Mouse (Mus musculus): ENCODE results near the gene Foxj2. TPM values are rescaled to one million over a fixed set of nuclear protein-coding genes. Genes with fewer than 3 reads are reported as not detected.
A peak's percentile ranks its signal among the peaks of the same experiment; 100 is the strongest.

Foxj2 gene
- 4.8 and 5.6 TPM in 2 replicates for polyA plus RNA-seq (2015; fragmentation: Nextera tagmentation; extraction: Ambion mirVana)

DNA sequence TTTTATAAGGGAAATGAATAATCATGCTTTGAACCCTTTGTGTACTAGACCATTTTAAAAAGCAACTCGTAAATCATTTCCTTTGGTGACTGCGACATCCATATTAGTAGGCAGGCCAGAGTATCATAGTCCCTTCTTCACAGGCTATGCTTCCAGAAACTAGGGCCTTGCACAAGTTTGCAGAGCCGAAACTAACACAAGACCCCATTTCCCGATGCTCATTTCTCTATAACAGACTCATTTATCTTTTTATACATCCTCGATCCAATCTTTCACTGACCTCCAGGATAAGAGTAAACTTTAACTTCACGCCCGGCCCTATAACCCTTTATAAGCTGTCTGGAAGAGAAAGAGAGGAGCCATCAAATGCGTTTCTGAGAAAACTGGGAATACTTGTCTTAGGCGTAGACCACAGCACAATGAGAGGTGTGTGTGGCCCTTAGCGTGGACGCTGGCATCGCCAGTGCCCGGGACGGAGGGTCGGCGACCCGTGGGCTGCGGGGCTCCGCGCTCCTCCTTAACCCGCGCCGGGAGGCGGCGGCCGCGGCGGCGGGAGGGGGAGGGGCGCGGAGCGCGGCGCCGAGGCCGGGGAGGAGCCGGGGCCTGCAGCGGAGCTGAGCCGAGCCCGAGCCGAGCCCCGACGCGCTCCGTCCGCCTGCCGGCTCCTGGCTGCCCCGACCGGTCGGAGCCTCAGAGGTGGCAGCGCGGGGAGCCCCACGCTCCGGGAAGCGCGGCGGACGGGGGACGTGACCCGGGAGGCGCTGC lies at the start of gene Foxj2:
TSS of gene Foxj2 (plus strand) at position 609 of the 765 bp plus-strand sequence.
- WGBS: 2% methylated on average over 47 of the region's 61 CpGs
- peak; percentile 84 for ATAC-seq (ENCODE audit: extremely low read depth, insufficient number of reproducible peaks, low FRiP score, low TSS enrichment)
- H3K4me2 ChIP-seq: peak within 1 kb of the TSS; percentile 84

DNA sequence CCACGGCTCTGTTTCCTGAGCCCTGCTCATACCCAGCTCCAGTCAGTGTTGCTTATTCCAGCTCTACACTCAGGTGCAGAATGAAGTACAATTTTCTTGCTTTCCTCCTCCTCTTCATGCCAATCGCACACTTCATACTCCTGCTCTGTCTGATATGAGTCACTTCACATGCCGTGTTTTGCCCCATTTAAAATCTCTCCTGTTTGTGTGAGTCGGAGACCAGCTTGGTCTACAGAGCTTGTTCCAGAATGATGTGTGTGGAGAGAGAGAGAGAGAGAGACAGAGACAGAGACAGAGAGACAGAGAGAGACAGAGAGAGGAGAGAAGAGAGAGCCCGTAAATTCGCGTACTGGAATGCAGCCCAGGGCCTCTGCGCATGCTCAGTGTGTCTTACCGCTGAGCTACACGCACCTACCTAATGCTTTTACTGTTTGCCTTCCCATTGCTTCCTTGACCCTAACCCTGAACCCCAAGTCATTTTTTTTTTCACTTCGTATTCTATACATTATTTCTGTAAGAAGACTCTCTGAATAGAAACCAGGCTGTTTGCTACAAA lies 48.9 kb upstream of the Foxj2 start:
- no peaks in the 10 kb centered on the region for H3K27me3 ChIP-seq (replicated peaks)
- ATAC-seq (ENCODE audit: extremely low read depth, insufficient number of reproducible peaks, low FRiP score, low TSS enrichment): no peak
- no peaks in the 10 kb centered on the region for H3K9me3 ChIP-seq
- H3K27ac ChIP-seq (replicated peaks): no peak overlapping the region
- H3K4me3 ChIP-seq: no peak overlapping the region
- H3K4me1 ChIP-seq: peaks cover 3% of the 10 kb centered on the region; the same call in 1 of the 2 replicates
- no peaks in the 10 kb centered on the region for H3K36me3 ChIP-seq
- H3K9ac ChIP-seq: no peak overlapping the region
- no peak overlapping the region for H3K4me2 ChIP-seq
- WGBS: 87% methylated on average over 11 of the region's 11 CpGs

More for the DNA sequence above, at the start of gene Foxj2:
- peaks cover 5% of the 10 kb centered on the region; the same call in 1 of the 2 replicates for H3K36me3 ChIP-seq
- H3K9me3 ChIP-seq: no peaks in the 10 kb centered on the region
- no peaks in the 10 kb centered on the region for H3K27me3 ChIP-seq (replicated peaks)
- peak within 1 kb of the TSS; percentile 98 for H3K9ac ChIP-seq
- H3K27ac ChIP-seq (replicated peaks): peak within 1 kb of the TSS; percentile 73
- H3K4me3 ChIP-seq: peak within 1 kb of the TSS; percentile 96
- peaks cover 35% of the 10 kb centered on the region for H3K4me1 ChIP-seq

- Histone ChIP-seq H3K4me1 (peaks cover 3% of the 10 kb centered on the region; the same call in 1 of the 2 replicates), H3K36me3 (no peaks in the 10 kb centered on the region), H3K9ac (no peak overlapping the region), H3K4me3 (no peak overlapping the region), H3K27me3 (replicated peaks) (no peaks in the 10 kb centered on the region), H3K4me2 (no peak overlapping the region), H3K9me3 (no peaks in the 10 kb centered on the region), H3K27ac (replicated peaks) (no peak overlapping the region)
- ATAC-seq (ENCODE audit: extremely low read depth, insufficient number of reproducible peaks, low FRiP score, low TSS enrichment): no peak
- WGBS: 25% methylated on average over 6 of the region's 6 CpGs
Observed at GRCm38 (mm10) chr6:122772701-122773100, 47.0 kb upstream of the Foxj2 start.

GRCm38 (mm10) chr6:122774345-122774744 lies 45.4 kb upstream of the Foxj2 start:
- Histone ChIP-seq H3K4me3 (no peak overlapping the region), H3K36me3 (no peaks in the 10 kb centered on the region), H3K9ac (no peak overlapping the region), H3K9me3 (no peaks in the 10 kb centered on the region), H3K4me2 (no peak overlapping the region), H3K4me1 (peaks cover 3% of the 10 kb centered on the region; the same call in 1 of the 2 replicates), H3K27ac (replicated peaks) (no peak overlapping the region), H3K27me3 (replicated peaks) (no peaks in the 10 kb centered on the region)
- no peak for ATAC-seq (ENCODE audit: extremely low read depth, insufficient number of reproducible peaks, low FRiP score, low TSS enrichment)
- 85% methylated on average over 1 of the region's 1 CpGs for WGBS

DNA sequence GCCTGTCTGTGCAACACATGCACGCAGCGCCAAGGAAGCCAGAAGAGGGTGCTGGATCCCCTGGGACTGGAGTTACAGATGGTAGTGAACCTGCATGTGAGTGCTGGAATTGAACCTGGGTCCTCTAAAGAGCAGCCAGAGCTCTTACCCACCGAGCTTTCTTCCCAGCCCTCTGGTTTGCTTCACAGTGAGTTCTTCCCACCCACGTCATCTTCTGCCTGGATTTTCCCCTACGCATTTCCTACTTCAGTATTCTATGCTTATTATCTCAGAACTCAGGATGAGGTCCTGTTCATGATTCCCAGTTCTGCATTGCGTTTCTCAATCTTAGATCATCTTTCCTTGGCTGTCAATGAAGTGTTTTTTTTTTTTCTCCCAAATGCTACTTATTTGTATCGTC lies 43.7 kb upstream of the Foxj2 start:
- WGBS: 83% methylated on average over 7 of the region's 7 CpGs

GRCm38 (mm10) chr6:122779916-122780315 lies 39.8 kb upstream of the Foxj2 start:
- 47% methylated on average over 1 of the region's 1 CpGs for WGBS
- ATAC-seq (ENCODE audit: extremely low read depth, insufficient number of reproducible peaks, low FRiP score, low TSS enrichment): no peak

More for the DNA sequence above, 43.7 kb upstream of the Foxj2 start:
- no peaks in the 10 kb centered on the region for H3K36me3 ChIP-seq
- peaks cover 9% of the 10 kb centered on the region for H3K4me1 ChIP-seq
- no peaks in the 10 kb centered on the region for H3K27me3 ChIP-seq (replicated peaks)
- H3K4me3 ChIP-seq: no peak overlapping the region
- no peak overlapping the region for H3K27ac ChIP-seq (replicated peaks)
- H3K9me3 ChIP-seq: no peaks in the 10 kb centered on the region
- no peak for ATAC-seq (ENCODE audit: extremely low read depth, insufficient number of reproducible peaks, low FRiP score, low TSS enrichment)
- H3K4me2 ChIP-seq: no peak overlapping the region
- H3K9ac ChIP-seq: no peak overlapping the region

DNA sequence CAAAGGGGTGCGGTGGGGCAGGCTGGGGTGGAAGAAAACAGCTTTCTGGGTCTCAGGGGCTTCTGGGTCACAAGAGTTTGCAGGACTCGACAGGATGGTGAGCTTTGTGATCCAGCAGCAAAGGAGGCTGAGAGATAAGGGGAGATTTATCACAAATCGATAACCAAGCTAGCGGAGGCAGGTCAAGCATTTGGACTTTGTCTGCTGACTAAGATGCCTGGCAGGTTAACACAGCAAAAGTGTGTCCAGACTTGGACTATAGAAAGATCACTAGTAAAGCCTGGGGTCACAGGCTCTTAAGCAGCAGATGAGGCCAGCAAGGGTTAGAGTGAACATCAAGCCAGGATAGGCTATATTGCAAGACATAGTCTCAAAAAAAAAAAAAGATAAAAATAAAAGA lies 38.5 kb upstream of the Foxj2 start:
- Histone ChIP-seq H3K27me3 (replicated peaks) (no peaks in the 10 kb centered on the region), H3K4me1 (peaks cover 21% of the 10 kb centered on the region), H3K9me3 (no peaks in the 10 kb centered on the region), H3K27ac (replicated peaks) (no peak overlapping the region), H3K4me2 (no peak overlapping the region), H3K4me3 (no peak overlapping the region), H3K36me3 (no peaks in the 10 kb centered on the region), H3K9ac (no peak overlapping the region)
- ATAC-seq (ENCODE audit: extremely low read depth, insufficient number of reproducible peaks, low FRiP score, low TSS enrichment): no peak
- WGBS: 26% methylated on average over 4 of the region's 4 CpGs

More at GRCm38 (mm10) chr6:122779916-122780315, 39.8 kb upstream of the Foxj2 start:
- Histone ChIP-seq H3K4me1 (peaks cover 19% of the 10 kb centered on the region), H3K27me3 (replicated peaks) (no peaks in the 10 kb centered on the region), H3K36me3 (no peaks in the 10 kb centered on the region), H3K9me3 (no peaks in the 10 kb centered on the region), H3K9ac (no peak overlapping the region), H3K4me2 (no peak overlapping the region), H3K27ac (replicated peaks) (no peak overlapping the region), H3K4me3 (no peak overlapping the region)

GRCm38 (mm10) chr6:122782164-122782563 lies 37.5 kb upstream of the Foxj2 start:
- Histone ChIP-seq H3K9me3 (no peaks in the 10 kb centered on the region), H3K27ac (replicated peaks) (no peak overlapping the region), H3K27me3 (replicated peaks) (no peaks in the 10 kb centered on the region), H3K4me3 (no peak overlapping the region), H3K9ac (no peak overlapping the region), H3K4me1 (peaks cover 22% of the 10 kb centered on the region), H3K36me3 (no peaks in the 10 kb centered on the region), H3K4me2 (no peak overlapping the region)
- 11% methylated on average over 3 of the region's 3 CpGs for WGBS
- no peak for ATAC-seq (ENCODE audit: extremely low read depth, insufficient number of reproducible peaks, low FRiP score, low TSS enrichment)

GRCm38 (mm10) chr6:122784866-122785265 lies 34.8 kb upstream of the Foxj2 start:
- no peak overlapping the region for H3K9ac ChIP-seq
- no peaks in the 10 kb centered on the region for H3K9me3 ChIP-seq
- H3K36me3 ChIP-seq: no peaks in the 10 kb centered on the region
- peaks cover 22% of the 10 kb centered on the region for H3K4me1 ChIP-seq
- no peak for ATAC-seq (ENCODE audit: extremely low read depth, insufficient number of reproducible peaks, low FRiP score, low TSS enrichment)
- no peaks in the 10 kb centered on the region for H3K27me3 ChIP-seq (replicated peaks)
- no peak overlapping the region for H3K4me2 ChIP-seq
- H3K4me3 ChIP-seq: no peak overlapping the region
- H3K27ac ChIP-seq (replicated peaks): no peak overlapping the region
- 91% methylated on average over 3 of the region's 3 CpGs for WGBS

GRCm38 (mm10) chr6:122786275-122786674 lies 33.4 kb upstream of the Foxj2 start:
- no peak for ATAC-seq (ENCODE audit: extremely low read depth, insufficient number of reproducible peaks, low FRiP score, low TSS enrichment)
- no peak overlapping the region for H3K9ac ChIP-seq

DNA sequence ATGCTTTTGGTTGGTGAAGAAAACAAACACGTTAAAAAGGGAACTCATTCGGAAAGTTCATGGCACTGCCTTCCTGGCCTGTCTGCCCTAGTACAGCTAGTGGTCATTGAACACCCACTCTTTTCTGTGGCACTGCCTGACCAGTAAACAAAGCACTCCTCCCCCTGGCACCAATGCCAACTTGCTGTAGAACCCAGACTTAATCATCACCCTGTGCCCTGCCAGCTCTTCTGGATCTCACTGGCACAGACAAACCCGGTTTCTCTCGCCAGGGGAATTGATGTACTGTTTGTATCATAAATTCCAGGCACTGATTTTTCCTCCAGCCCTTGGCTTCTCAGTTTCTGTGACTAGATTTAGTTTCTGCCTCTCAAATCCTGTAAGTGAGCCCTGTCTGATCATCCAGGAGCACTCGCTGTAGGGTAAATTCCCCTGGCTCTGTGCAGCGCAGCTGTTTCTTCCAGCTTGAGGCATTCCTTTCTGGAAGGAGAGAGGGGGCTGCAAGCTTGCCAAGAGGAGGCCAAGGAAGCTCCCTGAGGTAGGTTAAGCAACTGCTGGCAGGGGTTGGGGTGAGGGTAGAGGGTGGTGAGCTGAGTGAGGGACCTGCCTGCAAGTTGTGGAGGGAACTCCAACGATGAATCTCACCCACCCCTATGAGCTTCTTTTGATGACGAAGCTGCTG lies 24.3 kb upstream of the Foxj2 start:
- no peaks in the 10 kb centered on the region for H3K36me3 ChIP-seq
- WGBS: 76% methylated on average over 8 of the region's 8 CpGs
- H3K4me3 ChIP-seq: no peak overlapping the region
- H3K9me3 ChIP-seq: no peaks in the 10 kb centered on the region
- no peak for ATAC-seq (ENCODE audit: extremely low read depth, insufficient number of reproducible peaks, low FRiP score, low TSS enrichment)
- H3K27me3 ChIP-seq (replicated peaks): no peaks in the 10 kb centered on the region
- no peaks in the 10 kb centered on the region for H3K4me1 ChIP-seq
- no peak overlapping the region for H3K9ac ChIP-seq
- H3K27ac ChIP-seq (replicated peaks): no peak overlapping the region
- H3K4me2 ChIP-seq: no peak overlapping the region

More at GRCm38 (mm10) chr6:122786275-122786674, 33.4 kb upstream of the Foxj2 start:
- Histone ChIP-seq H3K36me3 (no peaks in the 10 kb centered on the region), H3K4me3 (no peak overlapping the region), H3K27ac (replicated peaks) (no peak overlapping the region), H3K9me3 (no peaks in the 10 kb centered on the region), H3K4me1 (peaks cover 13% of the 10 kb centered on the region), H3K27me3 (replicated peaks) (no peaks in the 10 kb centered on the region), H3K4me2 (no peak overlapping the region)
- WGBS: 28% methylated on average over 5 of the region's 5 CpGs

All from heart, embryonic 13.5 days (tissue).